Mouse (Mus musculus): ENCODE measurements at regions not wholly inside any gene's neighbourhood (a gene's known extent, or its start where the extent isn't known, plus 50 kb on each side); places are given as distances from the start of the nearest gene placed in this dataset.

DNA sequence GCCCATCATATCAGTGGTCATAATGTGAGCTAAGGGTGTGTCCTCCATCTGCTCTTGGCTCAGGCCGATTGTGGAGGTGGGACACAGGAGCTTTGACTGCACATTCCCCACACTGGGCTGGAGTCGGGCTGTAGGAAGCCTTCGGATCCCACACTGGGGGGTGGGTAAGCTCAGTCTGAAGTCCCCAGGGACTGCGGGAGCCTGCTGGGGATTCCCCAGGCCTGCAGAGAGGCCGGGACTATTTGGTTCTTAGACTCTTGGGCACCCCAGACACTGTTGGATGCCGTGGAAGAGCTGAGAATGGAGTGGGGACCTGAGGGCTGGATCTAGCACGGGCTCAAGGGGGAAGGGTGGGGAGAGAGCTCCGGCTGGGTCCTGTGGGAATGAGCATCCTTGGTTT, 547.1 kb upstream of the Nrp1 start:
- ATAC-seq (ENCODE audit: low read depth) (no peak), DNase-seq (ENCODE audit: low spot score) (no peak)
- Histone ChIP-seq H3K9me3 (ENCODE audit: control insufficient read depth, low read length) (no peaks in the 10 kb centered on the region), H3K27me3 (replicated peaks; ENCODE audit: control insufficient read depth, insufficient read depth, low read length) (no peaks in the 10 kb centered on the region), H3K4me2 (ENCODE audit: low read depth, low read length) (no peak overlapping the region), H3K27ac (replicated peaks; ENCODE audit: low read depth, low read length) (no peak overlapping the region), H3K4me1 (ENCODE audit: control insufficient read depth, insufficient read depth, low read length) (no peaks in the 10 kb centered on the region), H3K4me3 (ENCODE audit: low read depth, low read length) (no peak overlapping the region), H3K36me3 (ENCODE audit: control insufficient read depth, insufficient read depth, low read length) (no peaks in the 10 kb centered on the region), H3K9ac (ENCODE audit: low read depth, low read length) (no peak overlapping the region)
- 83% methylated on average over 8 of the region's 8 CpGs for WGBS

DNA sequence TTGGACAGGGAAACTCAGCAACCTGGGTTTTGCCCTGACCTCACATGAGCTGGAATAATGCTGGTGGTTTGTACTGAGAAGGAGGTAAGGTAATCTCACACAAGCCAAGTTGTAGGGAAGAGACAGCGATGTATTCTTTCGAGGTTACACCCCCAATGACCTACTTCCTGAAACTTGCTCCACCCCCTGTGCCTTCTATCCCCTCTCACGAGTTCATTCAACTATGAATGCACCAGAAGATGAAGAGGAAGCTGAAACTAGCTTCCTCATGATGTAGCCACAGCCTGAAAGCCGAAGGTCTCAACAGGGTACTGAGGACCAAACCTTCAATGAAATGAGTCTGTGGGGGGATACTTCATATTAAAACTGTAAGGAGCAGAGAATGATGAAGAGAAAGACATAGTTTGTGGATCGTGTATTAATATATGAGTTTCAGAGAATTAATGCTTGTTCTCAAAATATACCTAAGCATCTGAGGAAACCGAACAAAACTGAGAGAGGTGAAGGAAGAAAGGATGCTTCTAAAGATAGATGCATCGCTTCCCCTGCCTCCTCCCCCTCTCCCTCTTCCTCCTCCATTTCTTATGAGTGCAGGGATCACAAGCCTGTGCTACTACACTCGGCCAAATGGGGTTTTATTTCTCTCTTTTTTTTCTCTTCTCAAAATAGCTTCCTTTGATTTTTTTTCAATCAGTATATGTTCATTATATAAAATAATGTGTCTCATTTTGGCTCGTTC, 543.5 kb upstream of the Nrp1 start:
- Histone ChIP-seq H3K4me1 (ENCODE audit: control insufficient read depth, insufficient read depth, low read length) (no peaks in the 10 kb centered on the region), H3K4me3 (ENCODE audit: low read depth, low read length) (no peak overlapping the region), H3K9me3 (ENCODE audit: control insufficient read depth, low read length) (no peaks in the 10 kb centered on the region), H3K27ac (replicated peaks; ENCODE audit: low read depth, low read length) (no peak overlapping the region), H3K36me3 (ENCODE audit: control insufficient read depth, insufficient read depth, low read length) (no peaks in the 10 kb centered on the region), H3K27me3 (replicated peaks; ENCODE audit: control insufficient read depth, insufficient read depth, low read length) (no peaks in the 10 kb centered on the region), H3K9ac (ENCODE audit: low read depth, low read length) (no peak overlapping the region), H3K4me2 (ENCODE audit: low read depth, low read length) (no peak overlapping the region)
- no peak for DNase-seq (ENCODE audit: low spot score)
- WGBS = 77% methylated on average over 9 of the region's 9 CpGs
- ATAC-seq (ENCODE audit: low read depth) = no peak

DNA sequence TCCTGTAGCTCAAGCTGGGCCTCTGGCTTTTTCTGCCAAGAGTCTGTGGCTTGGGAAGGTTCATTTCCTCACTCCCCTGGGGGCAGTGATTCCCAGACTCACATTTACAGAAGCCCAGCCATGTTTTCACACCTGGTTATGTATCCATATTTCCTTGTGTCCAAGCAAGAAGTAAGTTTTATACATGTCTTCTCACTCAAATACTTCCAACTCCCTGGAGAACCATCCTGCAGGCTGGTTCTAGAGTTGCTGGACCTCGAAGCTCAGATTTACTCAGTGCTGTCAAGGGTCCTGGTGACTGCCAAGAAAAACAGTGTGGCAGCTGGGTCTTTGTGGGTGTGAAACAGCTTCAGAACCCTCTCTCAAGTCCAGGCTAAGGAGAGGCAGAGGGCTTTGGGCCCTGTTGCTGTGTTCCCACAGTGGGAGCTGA, 537.6 kb upstream of the Nrp1 start:
- ATAC-seq (ENCODE audit: low read depth) (no peak), DNase-seq (ENCODE audit: low spot score) (peak; percentile 76)
- Histone ChIP-seq H3K4me1 (ENCODE audit: control insufficient read depth, insufficient read depth, low read length) (peaks cover 6% of the 10 kb centered on the region; the same call in 1 of the 2 replicates), H3K9me3 (ENCODE audit: control insufficient read depth, low read length) (no peaks in the 10 kb centered on the region), H3K4me3 (ENCODE audit: low read depth, low read length) (no peak overlapping the region), H3K27me3 (replicated peaks; ENCODE audit: control insufficient read depth, insufficient read depth, low read length) (no peaks in the 10 kb centered on the region), H3K9ac (ENCODE audit: low read depth, low read length) (no peak overlapping the region), H3K4me2 (ENCODE audit: low read depth, low read length) (no peak overlapping the region), H3K36me3 (ENCODE audit: control insufficient read depth, insufficient read depth, low read length) (no peaks in the 10 kb centered on the region), H3K27ac (replicated peaks; ENCODE audit: low read depth, low read length) (peak overlapping the region; percentile 21; the same call in 1 of the 2 replicates)
- WGBS = 33% methylated on average over 1 of the region's 1 CpGs

DNA sequence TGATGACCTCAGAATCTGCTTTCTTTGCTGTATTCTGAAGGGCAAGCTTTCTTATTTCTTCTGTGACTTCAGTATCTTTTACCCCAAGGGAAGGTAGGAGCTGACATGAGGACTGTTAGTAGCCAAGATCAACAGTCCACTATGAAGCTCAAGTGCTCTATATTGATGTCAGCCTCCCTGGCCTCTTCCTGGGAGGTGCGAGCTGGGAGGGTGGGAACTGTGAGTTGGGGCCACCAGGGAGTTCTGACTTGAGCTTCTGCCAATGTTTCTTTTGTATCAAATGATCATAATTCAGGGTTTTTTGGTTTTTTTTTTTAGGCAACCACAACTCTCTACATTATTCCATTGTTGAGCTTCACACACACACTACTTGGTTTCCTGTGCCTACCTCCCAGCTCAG, 536.8 kb upstream of the Nrp1 start:
- Histone ChIP-seq H3K36me3 (ENCODE audit: control insufficient read depth, insufficient read depth, low read length) (no peaks in the 10 kb centered on the region), H3K27me3 (replicated peaks; ENCODE audit: control insufficient read depth, insufficient read depth, low read length) (no peaks in the 10 kb centered on the region), H3K4me1 (ENCODE audit: control insufficient read depth, insufficient read depth, low read length) (peaks cover 6% of the 10 kb centered on the region; the same call in 1 of the 2 replicates), H3K9ac (ENCODE audit: low read depth, low read length) (no peak overlapping the region), H3K4me3 (ENCODE audit: low read depth, low read length) (no peak overlapping the region), H3K9me3 (ENCODE audit: control insufficient read depth, low read length) (no peaks in the 10 kb centered on the region), H3K27ac (replicated peaks; ENCODE audit: low read depth, low read length) (no peak overlapping the region), H3K4me2 (ENCODE audit: low read depth, low read length) (no peak overlapping the region)
- DNase-seq (ENCODE audit: low spot score) = peak; percentile 44
- 68% methylated on average over 1 of the region's 1 CpGs for WGBS
- ATAC-seq (ENCODE audit: low read depth) = no peak

DNA sequence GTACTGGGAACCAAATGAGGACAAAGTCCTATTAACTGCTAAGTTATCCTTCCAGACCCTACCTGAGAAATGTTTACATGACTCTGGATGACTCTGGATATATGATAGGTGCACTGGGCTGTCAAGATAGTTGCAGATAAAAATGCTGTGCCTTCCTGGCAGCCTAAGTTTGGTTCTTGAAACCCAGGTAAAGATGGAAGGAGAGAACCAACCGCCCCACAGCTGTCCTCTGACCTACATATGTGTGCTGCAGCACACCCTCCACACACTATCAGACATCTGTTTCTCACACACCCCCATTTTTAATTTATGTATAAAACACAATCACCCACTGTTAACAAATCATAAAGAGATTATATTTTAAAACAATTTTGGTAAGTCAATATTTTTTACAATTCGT, 533.4 kb upstream of the Nrp1 start:
- 87% methylated on average over 2 of the region's 2 CpGs for WGBS
- no peaks in the 10 kb centered on the region for H3K27me3 ChIP-seq (replicated peaks; ENCODE audit: control insufficient read depth, insufficient read depth, low read length)

DNA sequence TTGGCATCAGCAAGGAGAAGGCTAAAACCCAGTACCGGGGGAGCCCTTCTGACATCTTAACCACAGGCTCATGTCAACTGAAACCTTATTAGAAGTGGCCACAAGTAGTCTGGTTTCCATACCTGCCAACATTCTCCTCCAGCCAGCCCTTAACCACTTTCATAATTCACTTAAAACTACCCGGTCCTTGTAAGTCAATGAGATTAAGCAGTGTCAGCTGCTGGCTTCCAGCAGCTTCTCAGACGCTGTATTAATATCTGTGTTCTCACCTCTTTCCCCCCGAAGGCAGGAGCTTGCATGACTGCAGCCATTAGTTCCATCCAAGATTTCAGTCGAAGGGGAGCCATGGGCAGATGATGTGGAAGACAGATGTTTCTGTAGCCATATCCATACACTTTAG, 530.6 kb upstream of the Nrp1 start:
- no peak overlapping the region for H3K27ac ChIP-seq (replicated peaks; ENCODE audit: low read depth, low read length)

More for the DNA sequence above, 533.4 kb upstream of the Nrp1 start:
- no peak for DNase-seq (ENCODE audit: low spot score)
- no peak overlapping the region for H3K4me3 ChIP-seq (ENCODE audit: low read depth, low read length)
- no peak for ATAC-seq (ENCODE audit: low read depth)
- H3K4me2 ChIP-seq (ENCODE audit: low read depth, low read length) = no peak overlapping the region
- H3K36me3 ChIP-seq (ENCODE audit: control insufficient read depth, insufficient read depth, low read length) = no peaks in the 10 kb centered on the region
- H3K4me1 ChIP-seq (ENCODE audit: control insufficient read depth, insufficient read depth, low read length) = peaks cover 17% of the 10 kb centered on the region
- no peak overlapping the region for H3K9ac ChIP-seq (ENCODE audit: low read depth, low read length)
- no peak overlapping the region for H3K27ac ChIP-seq (replicated peaks; ENCODE audit: low read depth, low read length)
- H3K9me3 ChIP-seq (ENCODE audit: control insufficient read depth, low read length) = no peaks in the 10 kb centered on the region

DNA sequence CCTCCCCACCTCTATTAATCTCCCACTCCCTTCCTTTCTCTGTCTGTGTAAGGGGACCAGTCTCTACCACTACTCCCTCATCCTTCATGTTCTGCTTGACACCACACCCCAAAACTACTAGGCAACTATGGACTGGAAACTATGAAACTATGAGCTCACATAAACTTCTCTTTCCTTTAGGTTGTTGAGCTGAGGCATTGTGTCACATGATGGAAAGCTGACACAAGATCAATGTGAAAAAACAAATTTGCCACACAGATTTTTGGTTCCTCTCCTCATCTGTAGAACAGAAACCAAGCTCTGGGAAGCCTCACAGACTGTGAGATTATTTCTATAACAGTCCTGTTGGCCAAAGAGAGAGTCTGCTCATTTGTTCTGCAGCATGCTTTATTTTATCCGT, 528.7 kb upstream of the Nrp1 start:
- WGBS = 70% methylated on average over 1 of the region's 1 CpGs
- H3K36me3 ChIP-seq (ENCODE audit: control insufficient read depth, insufficient read depth, low read length) = no peaks in the 10 kb centered on the region
- H3K9ac ChIP-seq (ENCODE audit: low read depth, low read length) = no peak overlapping the region
- H3K4me1 ChIP-seq (ENCODE audit: control insufficient read depth, insufficient read depth, low read length) = peaks cover 11% of the 10 kb centered on the region
- H3K9me3 ChIP-seq (ENCODE audit: control insufficient read depth, low read length) = no peaks in the 10 kb centered on the region
- DNase-seq (ENCODE audit: low spot score) (no peak), ATAC-seq (ENCODE audit: low read depth) (no peak)
- no peaks in the 10 kb centered on the region for H3K27me3 ChIP-seq (replicated peaks; ENCODE audit: control insufficient read depth, insufficient read depth, low read length)
- no peak overlapping the region for H3K27ac ChIP-seq (replicated peaks; ENCODE audit: low read depth, low read length)
- H3K4me3 ChIP-seq (ENCODE audit: low read depth, low read length) = no peak overlapping the region
- no peak overlapping the region for H3K4me2 ChIP-seq (ENCODE audit: low read depth, low read length)

More for the DNA sequence above, 530.6 kb upstream of the Nrp1 start:
- Histone ChIP-seq H3K9ac (ENCODE audit: low read depth, low read length) (no peak overlapping the region), H3K27me3 (replicated peaks; ENCODE audit: control insufficient read depth, insufficient read depth, low read length) (no peaks in the 10 kb centered on the region), H3K4me3 (ENCODE audit: low read depth, low read length) (no peak overlapping the region), H3K9me3 (ENCODE audit: control insufficient read depth, low read length) (no peaks in the 10 kb centered on the region), H3K4me2 (ENCODE audit: low read depth, low read length) (no peak overlapping the region), H3K4me1 (ENCODE audit: control insufficient read depth, insufficient read depth, low read length) (peaks cover 11% of the 10 kb centered on the region), H3K36me3 (ENCODE audit: control insufficient read depth, insufficient read depth, low read length) (no peaks in the 10 kb centered on the region)
- no peak for ATAC-seq (ENCODE audit: low read depth)
- DNase-seq (ENCODE audit: low spot score) = peak; percentile 44
- WGBS = 42% methylated on average over 5 of the region's 5 CpGs

DNA sequence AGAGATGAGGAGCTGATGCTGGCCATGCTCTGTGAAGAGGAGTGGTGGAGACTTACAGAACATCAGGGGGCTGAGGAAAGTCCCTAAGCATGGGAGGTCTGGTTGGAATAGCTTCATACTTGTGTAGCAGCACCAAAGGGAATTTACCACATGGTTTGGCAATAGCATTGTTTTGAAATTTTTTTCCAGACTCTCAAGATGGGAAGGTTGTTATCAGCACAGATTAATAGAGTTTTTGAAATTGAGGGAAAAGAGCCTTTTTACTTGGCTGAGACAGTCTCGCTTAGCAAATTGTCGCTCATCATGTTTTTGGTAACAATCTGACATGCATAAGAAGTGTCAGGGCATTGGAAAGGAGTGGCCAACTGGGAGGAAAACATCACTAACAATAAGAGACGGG, 524.4 kb upstream of the Nrp1 start:
- no peak overlapping the region for H3K9ac ChIP-seq (ENCODE audit: low read depth, low read length)
- H3K36me3 ChIP-seq (ENCODE audit: control insufficient read depth, insufficient read depth, low read length) = no peaks in the 10 kb centered on the region
- ATAC-seq (ENCODE audit: low read depth) (no peak), DNase-seq (ENCODE audit: low spot score) (peak; percentile 87)
- H3K27ac ChIP-seq (replicated peaks; ENCODE audit: low read depth, low read length) = no peak overlapping the region
- H3K4me1 ChIP-seq (ENCODE audit: control insufficient read depth, insufficient read depth, low read length) = no peaks in the 10 kb centered on the region
- no peaks in the 10 kb centered on the region for H3K9me3 ChIP-seq (ENCODE audit: control insufficient read depth, low read length)
- no peak overlapping the region for H3K4me3 ChIP-seq (ENCODE audit: low read depth, low read length)
- no peaks in the 10 kb centered on the region for H3K27me3 ChIP-seq (replicated peaks; ENCODE audit: control insufficient read depth, insufficient read depth, low read length)
- 57% methylated on average over 3 of the region's 3 CpGs for WGBS
- H3K4me2 ChIP-seq (ENCODE audit: low read depth, low read length) = no peak overlapping the region
